Mouse (Mus musculus) G1E (cell line): ENCODE data around the gene Ptprm. TPM values are rescaled to one million over a fixed set of nuclear protein-coding genes. Genes with fewer than 3 reads are reported as not detected.

Experiments
- ATAC-seq: 2 replicates; pipeline ENCODE4 v1.8.0; 2016; ENCODE audit warnings: mild to moderate bottlenecking; ENCODE audit not compliant: insufficient number of reproducible peaks, poor library complexity, low FRiP score, severe bottlenecking; ENCODE audit errors: extremely low read depth
- DNase-seq: peaks from one replicate; pipeline ENCODE4 v3.0.0; 2012; ENCODE audit warnings: low spot score
- H3K27me3 ChIP-seq: 2 replicates; pipeline ENCODE4 v1.6.1; 2012; ENCODE audit warnings: mild to moderate bottlenecking, low read length, inconsistent platforms; ENCODE audit not compliant: insufficient read depth
- H3K36me3 ChIP-seq: replicated peaks from 2 replicates; pipeline ENCODE3; 2012; ENCODE audit warnings: mild to moderate bottlenecking, inconsistent platforms
- H3K4me1 ChIP-seq: 2 replicates; pipeline ENCODE4 v1.6.1; 2012; ENCODE audit warnings: low read depth, low read length, inconsistent platforms, mixed read lengths; ENCODE audit not compliant: insufficient read depth
- H3K4me3 ChIP-seq: 2 replicates; pipeline ENCODE4 v1.5.1; 2012; ENCODE audit warnings: low read depth, mild to moderate bottlenecking, inconsistent platforms, low read length, moderate library complexity, mixed read lengths
- H3K9me3 ChIP-seq: replicated peaks from 2 replicates; pipeline ENCODE4 v1.6.1; 2012; ENCODE audit warnings: inconsistent platforms
- CTCF ChIP-seq: IDR thresholded peaks from 2 replicates; pipeline ENCODE4 v1.5.1; 2012; ENCODE audit warnings: low read depth, low read length, inconsistent platforms, mixed read lengths
- GATA1 ChIP-seq: IDR thresholded peaks from 2 replicates; pipeline ENCODE4 v1.6.1; 2012; ENCODE audit warnings: borderline replicate concordance, low read length, inconsistent platforms, mixed read lengths
- GATA2 ChIP-seq: IDR thresholded peaks from 2 replicates; pipeline ENCODE4 v1.6.1; 2012; ENCODE audit warnings: low read depth, low read length, inconsistent platforms, borderline replicate concordance
- POLR2AphosphoS5 ChIP-seq: IDR thresholded peaks from 2 replicates; pipeline ENCODE4 v1.6.1; 2012; ENCODE audit warnings: low read depth, low read length, inconsistent platforms; ENCODE audit not compliant: insufficient replicate concordance
- TAL1 ChIP-seq: conservative IDR thresholded peaks from 2 replicates; pipeline ENCODE4 v1.6.1; 2012; ENCODE audit warnings: low read depth, low read length, inconsistent platforms, mixed read lengths
- polyA plus RNA-seq: library from polyadenylated mRNA; stranded (reverse); fragments of >175 nt; gene quantifications from 2 replicates; pipeline ENCODE4 v1.2.3, GENCODE M21; 2012
- total RNA-seq, 2 experiments: library from RNA; stranded (forward) in 1 of 2; stranded (reverse) in 1 of 2; fragments of 200-1000 nt in 1 of 2; fragments of >200 nt in 1 of 2; fragmentation: Nextera tagmentation in 1 of 2; gene quantifications; 2 replicates each; pipeline ENCODE4 v1.2.3; 2014 to 2017

Gene Ptprm
- total and polyA plus RNA-seq, 3 experiments: 0.27 TPM; not detected in 2

DNA sequence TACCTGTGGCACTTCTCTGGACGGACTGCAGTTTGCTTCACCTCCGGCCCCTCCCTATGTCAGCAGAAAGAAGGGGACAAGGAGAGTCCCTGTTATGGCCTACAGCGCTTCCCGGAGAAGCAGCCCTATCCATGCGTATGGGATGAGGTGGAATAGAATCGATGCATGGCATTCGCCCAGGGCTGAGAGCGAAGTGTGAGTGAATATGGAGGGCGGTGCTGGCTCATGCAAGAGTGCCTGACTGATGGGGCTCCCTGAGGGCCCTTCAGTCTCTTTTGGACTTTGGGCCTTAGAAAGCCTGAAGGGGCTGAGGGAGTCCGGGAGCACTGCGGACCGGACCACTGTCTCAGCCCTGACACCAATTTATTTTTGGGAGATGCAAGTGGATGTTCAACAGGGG lies 656.6 kb downstream of the Ptprm start:
- Histone ChIP-seq H3K27me3 (no peaks in the 10 kb centered on the region), H3K4me1 (no peaks in the 10 kb centered on the region), H3K9me3 (peaks cover 77% of the 10 kb centered on the region), H3K4me3 (no peak overlapping the region), H3K36me3 (no peaks in the 10 kb centered on the region)
- no peak for ATAC-seq
- DNase-seq: no peak
- TF ChIP-seq GATA1 (no peak), TAL1 (no peak), POLR2AphosphoS5 (no peak), CTCF (no peak), GATA2 (no peak)

DNA sequence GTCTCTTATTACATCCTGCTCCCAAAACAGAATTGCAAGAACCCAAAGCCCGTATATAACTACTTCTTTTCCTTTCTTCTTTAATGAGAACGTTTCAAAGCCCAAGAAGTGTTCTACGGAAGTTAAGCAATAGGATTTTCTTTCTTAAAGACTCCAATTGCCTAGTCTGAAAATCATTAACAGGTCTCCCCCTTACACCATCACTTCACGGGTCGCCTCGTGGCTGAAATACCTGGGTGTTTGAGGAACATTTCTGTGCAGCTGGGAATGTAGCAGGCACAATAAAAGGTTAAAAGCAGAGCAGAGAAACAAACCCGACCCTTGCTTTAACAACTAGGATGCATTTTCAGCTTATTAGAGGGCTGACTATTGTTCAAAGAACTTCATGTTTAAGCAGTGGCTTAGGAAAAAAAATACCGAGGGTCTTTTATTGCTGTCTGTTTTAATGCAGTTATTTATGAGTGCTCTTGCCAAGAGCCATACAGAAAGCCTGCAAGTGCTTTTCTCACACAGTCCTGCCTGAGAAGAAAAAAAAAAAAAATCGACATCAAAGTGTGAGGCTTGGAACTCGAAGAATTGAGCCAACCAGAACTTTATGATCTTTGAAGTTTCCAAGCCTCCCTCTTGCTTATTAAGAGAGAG lies 657.6 kb downstream of the Ptprm start:
- H3K4me1 ChIP-seq: no peaks in the 10 kb centered on the region
- no peaks in the 10 kb centered on the region for H3K27me3 ChIP-seq
- H3K36me3 ChIP-seq: no peaks in the 10 kb centered on the region
- TF ChIP-seq CTCF: no peak
- no peak for TF ChIP-seq POLR2AphosphoS5
- TF ChIP-seq GATA2: no peak
- TF ChIP-seq TAL1: no peak
- no peak for TF ChIP-seq GATA1
- DNase-seq: no peak
- H3K9me3 ChIP-seq: peaks cover 69% of the 10 kb centered on the region
- no peak for ATAC-seq
- H3K4me3 ChIP-seq: no peak overlapping the region

GRCm38 (mm10) chr17:66694326-66694725 lies 659.9 kb downstream of the Ptprm start:
- DNase-seq: no peak
- no peak for TF ChIP-seq CTCF
- no peak for TF ChIP-seq GATA1
- no peak for TF ChIP-seq TAL1
- no peak for TF ChIP-seq POLR2AphosphoS5
- no peak for TF ChIP-seq GATA2
- Histone ChIP-seq H3K4me3 (no peak overlapping the region), H3K27me3 (no peaks in the 10 kb centered on the region), H3K4me1 (no peaks in the 10 kb centered on the region), H3K9me3 (peaks cover 66% of the 10 kb centered on the region), H3K36me3 (no peaks in the 10 kb centered on the region)
- ATAC-seq: no peak

- Histone ChIP-seq H3K4me1 (no peaks in the 10 kb centered on the region), H3K9me3 (peaks cover 69% of the 10 kb centered on the region), H3K36me3 (no peaks in the 10 kb centered on the region), H3K27me3 (no peaks in the 10 kb centered on the region), H3K4me3 (no peak overlapping the region)
- ATAC-seq: no peak
- DNase-seq: no peak
- no peak for TF ChIP-seq GATA1
- no peak for TF ChIP-seq TAL1
- TF ChIP-seq CTCF: no peak
- no peak for TF ChIP-seq GATA2
- no peak for TF ChIP-seq POLR2AphosphoS5
Measured at GRCm38 (mm10) chr17:66693676-66694304, 660.5 kb downstream of the Ptprm start.

GRCm38 (mm10) chr17:66692941-66693675 lies 661.1 kb downstream of the Ptprm start:
- no peak for ATAC-seq
- Histone ChIP-seq H3K9me3 (peaks cover 69% of the 10 kb centered on the region), H3K27me3 (no peaks in the 10 kb centered on the region)

GRCm38 (mm10) chr17:66688179-66688578 lies 666.1 kb downstream of the Ptprm start:
- Histone ChIP-seq H3K9me3 (peaks cover 65% of the 10 kb centered on the region), H3K4me1 (no peaks in the 10 kb centered on the region), H3K27me3 (no peaks in the 10 kb centered on the region), H3K36me3 (no peaks in the 10 kb centered on the region), H3K4me3 (no peak overlapping the region)
- no peak for ATAC-seq
- no peak for DNase-seq
- TF ChIP-seq TAL1: no peak
- TF ChIP-seq POLR2AphosphoS5: no peak
- no peak for TF ChIP-seq CTCF
- no peak for TF ChIP-seq GATA1
- TF ChIP-seq GATA2: no peak

More at GRCm38 (mm10) chr17:66692941-66693675, 661.1 kb downstream of the Ptprm start:
- no peak for DNase-seq
- H3K36me3 ChIP-seq: no peaks in the 10 kb centered on the region
- H3K4me3 ChIP-seq: no peak overlapping the region
- TF ChIP-seq CTCF (no peak), TAL1 (no peak), GATA1 (no peak), GATA2 (no peak), POLR2AphosphoS5 (no peak)
- no peaks in the 10 kb centered on the region for H3K4me1 ChIP-seq
